Mouse (Mus musculus): ENCODE results near the gene Meiob.

Meiob gene

DNA sequence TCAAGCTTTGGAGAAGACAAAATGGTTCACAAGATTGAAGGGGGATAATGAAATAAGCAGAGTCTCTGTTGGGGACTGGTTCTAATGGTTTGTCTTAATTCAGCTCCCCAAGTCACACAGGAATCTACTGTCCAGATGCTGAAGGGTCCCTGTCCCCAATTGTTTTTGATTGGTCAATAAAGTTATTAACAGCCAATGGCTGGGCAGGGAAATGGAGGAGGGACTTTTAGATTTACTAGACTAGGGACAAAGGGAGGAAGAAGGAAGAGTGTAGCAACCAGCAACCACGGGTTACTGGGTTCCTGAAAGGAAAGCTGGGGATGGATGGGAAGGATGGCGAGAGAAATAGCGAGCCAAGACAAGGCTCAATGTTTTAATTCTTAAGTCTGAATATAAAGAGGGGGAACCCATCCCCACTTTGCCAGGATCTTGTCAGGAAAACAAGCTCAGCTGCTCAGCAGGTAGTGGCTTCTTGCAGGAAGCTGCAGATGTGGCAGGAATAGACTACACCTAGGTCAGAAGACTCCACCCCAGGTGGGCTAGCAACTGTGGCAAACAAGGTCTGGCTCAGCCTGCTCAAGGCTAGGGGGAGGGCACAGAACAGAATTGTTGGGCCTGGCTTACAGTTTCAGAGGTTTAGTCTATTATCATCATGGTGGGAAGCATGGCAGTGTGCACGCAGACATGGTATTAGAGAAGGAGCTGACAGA, 69.8 kb downstream of the Meiob start:
- CTCF ChIA-PET: no interaction called here

GRCm38 (mm10) chr17:24874405-24874745, 70.3 kb downstream of the Meiob start:
- CTCF ChIA-PET: no interaction called here

DNA sequence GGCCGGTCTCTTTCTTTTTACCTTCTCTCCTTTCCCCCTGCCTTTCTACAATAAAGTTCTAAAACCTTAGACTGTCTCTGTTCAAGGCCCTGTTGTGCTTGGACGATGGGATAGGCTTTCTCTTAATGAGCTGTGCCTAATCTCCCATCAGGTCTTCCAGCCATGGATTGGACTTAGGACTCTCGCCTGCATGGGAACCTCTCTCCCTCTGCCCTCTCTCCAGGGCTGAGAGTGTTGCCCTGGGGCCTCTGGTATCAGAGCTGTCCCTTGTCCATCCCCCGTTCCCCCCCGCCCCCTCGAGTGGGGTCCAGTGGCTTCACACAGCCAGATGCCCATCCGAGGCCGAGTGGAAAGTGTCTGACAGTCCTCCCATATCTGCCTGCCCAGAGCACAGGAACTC, 70.9 kb downstream of the Meiob start:
- CTCF ChIA-PET: no interaction called here

GRCm38 (mm10) chr17:24877336-24878116, 73.4 kb downstream of the Meiob start:
- CTCF ChIA-PET: no interaction called here

GRCm38 (mm10) chr17:24878117-24878397, 74.0 kb downstream of the Meiob start:
- CTCF ChIA-PET: no interaction called here

DNA sequence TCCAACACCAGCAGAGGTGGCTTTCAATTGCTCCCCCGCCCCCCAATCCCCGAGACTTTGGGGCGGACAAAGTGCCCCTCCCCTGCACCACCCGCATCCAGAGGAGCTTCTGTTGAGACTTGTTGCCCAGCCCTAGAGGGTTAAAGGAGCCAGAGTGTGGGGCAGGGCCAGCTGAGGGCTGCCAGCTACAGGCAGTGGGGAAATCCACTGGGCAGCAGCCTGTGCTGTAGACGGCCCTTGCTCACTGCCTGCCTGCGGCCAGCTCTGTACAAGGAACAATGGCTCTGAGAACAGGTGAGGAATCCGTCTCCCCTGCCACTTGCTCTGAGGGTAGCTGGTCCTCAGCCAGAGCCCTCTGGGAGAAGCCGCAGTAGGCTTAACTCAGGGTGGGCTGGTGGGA, 74.4 kb downstream of the Meiob start:
- CTCF ChIA-PET: no interaction called here

GRCm38 (mm10) chr17:24881738-24882440, 77.8 kb downstream of the Meiob start:
- CTCF ChIA-PET: interaction anchor here (0.6 kb wide), 1 partner anchor 31 kb away, joined by 4 read pairs; no protein-coding TSS in a partner anchor

DNA sequence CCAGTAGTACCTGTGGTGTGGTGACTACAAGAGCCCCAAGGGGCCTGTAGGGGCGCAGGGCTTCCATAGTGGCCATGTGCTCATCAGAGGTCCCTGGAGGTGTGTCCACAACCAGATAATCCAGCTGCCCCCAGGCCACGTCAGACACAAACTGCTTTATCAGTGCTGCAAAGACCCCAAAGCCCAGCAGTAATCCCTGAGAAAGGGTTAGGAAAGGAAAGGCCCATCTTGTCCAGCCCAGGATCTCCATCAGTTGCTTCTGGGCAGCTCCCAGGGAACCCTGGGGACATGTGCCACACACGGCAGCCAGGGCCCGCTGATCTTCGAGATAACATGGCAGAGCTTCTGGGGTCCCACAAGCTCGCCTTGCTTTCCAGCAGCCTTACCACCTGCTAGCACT, 80.3 kb downstream of the Meiob start:
- CTCF ChIA-PET: no interaction called here

DNA sequence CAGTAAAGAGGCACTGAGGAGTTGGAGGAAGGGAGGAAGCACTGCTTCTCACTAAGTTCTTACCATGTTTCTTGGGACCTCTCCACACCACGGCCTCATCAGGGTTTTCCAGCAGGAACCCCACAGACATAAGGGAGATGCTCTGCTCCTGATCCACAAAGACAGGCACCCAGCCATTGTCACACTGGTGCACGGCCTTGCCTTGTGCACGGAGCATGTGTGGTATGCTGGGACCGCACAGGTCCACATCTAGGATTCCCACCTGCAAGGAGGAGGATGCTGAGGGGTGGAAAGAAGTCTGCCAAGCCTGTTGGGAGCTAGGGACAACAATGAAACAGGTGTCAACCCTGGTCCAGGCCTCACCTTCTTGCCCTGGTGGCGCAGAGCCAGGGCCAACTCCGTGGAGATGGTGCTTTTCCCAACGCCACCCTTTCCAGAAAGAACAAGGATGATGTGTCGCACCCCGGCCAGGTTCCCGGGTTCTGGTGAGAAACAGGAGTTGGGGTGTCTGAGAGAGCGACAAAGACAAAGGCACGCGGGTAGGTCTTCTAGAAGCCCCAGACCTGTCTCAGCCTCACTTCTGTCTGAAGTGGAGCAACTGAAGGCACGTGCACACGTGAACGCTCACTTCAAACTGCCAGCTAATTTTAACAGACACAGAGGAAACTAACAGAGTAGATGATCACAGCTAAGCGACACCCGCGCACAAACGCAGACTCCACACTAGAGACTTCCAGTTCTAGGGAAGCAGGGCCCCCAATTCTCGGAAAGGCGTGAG, 81.5 kb downstream of the Meiob start:
- CTCF ChIA-PET: no interaction called here

GRCm38 (mm10) chr17:24886134-24886931, 82.2 kb downstream of the Meiob start, which contains the start of the genes Nubp2 and Spsb3:
Gene Nubp2, minus strand, starts transcription at chr17:24886349.
Gene Spsb3, plus strand, starts transcription at chr17:24886643.
- CTCF ChIA-PET: interaction anchor here (0.7 kb wide), 1 partner anchor 387 kb away, joined by 5 read pairs; no protein-coding TSS in a partner anchor

GRCm38 (mm10) chr17:24886932-24887271, 82.8 kb downstream of the Meiob start:
- CTCF ChIA-PET: interaction anchor here (0.7 kb wide), 1 partner anchor 386 kb away, joined by 5 read pairs; no protein-coding TSS in a partner anchor

GRCm38 (mm10) chr17:24887291-24888080, 83.4 kb downstream of the Meiob start:
- CTCF ChIA-PET: no interaction called here

DNA sequence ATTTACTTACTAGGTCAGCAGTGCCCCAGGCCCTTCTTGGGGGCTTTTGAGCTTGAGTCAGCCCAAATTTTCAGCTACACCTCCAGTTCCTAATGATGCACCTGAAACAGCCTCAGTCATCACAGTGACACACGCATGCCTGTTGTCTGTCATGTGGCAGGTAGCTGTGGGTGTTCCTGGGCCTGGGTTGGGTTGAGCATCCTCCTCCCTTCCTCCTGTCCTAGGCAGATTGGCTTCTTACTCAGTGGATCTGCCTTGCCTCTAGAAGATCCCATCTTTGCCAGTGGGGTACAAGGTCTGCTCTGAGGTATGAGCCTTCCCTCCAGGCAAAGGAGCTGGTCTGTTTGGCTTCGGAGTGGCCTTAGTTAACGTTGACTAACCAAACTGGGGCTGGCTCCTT, 84.8 kb downstream of the Meiob start:
- CTCF ChIA-PET: interaction anchor here (0.6 kb wide), 1 partner anchor 395 kb away, joined by 5 read pairs; no protein-coding TSS in a partner anchor
